Mouse (Mus musculus): ENCODE measurements around the gene Evc2.

GRCm38 (mm10) chr5:37312980-37313722 is 25.1 kb upstream of the Evc2 start:
- no peak for TF ChIP-seq CTCF (IDR thresholded peaks at IDR 0.05; ENCODE audit: low read depth)
- TF ChIP-seq EP300 (IDR thresholded peaks at IDR 0.05; ENCODE audit: low read depth), result no peak

All from liver, postnatal 0 days (tissue).